Mouse (Mus musculus): Measurements from ENCODE around the gene Pex10. TPM values are rescaled to one million over a fixed set of nuclear protein-coding genes. Genes with fewer than 3 reads are reported as not detected.

The Pex10 gene
- polyA plus RNA-seq, 1 experiment from 2014 or later, result 4.2 TPM

GRCm38 (mm10) chr4:155085206-155086107, 18.6 kb downstream of the Pex10 start:
- DNase-seq (ENCODE audit: low spot score) (no peak), ATAC-seq (no peak)
- H3K36me3 ChIP-seq (ENCODE audit: control insufficient read depth, insufficient read depth, low read length), result peaks cover 39% of the 10 kb centered on the region
- H3K27me3 ChIP-seq (replicated peaks; ENCODE audit: control insufficient read depth, insufficient read depth, low read length), result no peaks in the 10 kb centered on the region
- peak overlapping the region; percentile 87 for H3K9ac ChIP-seq (ENCODE audit: low read length)
- no peaks in the 10 kb centered on the region for H3K9me3 ChIP-seq (replicated peaks; ENCODE audit: control insufficient read depth, low read length)
- H3K4me3 ChIP-seq (ENCODE audit: low read depth, low read length), result peak overlapping the region; percentile 88
- 7% methylated on average over 29 of the region's 35 CpGs for WGBS
- peak overlapping the region; percentile 90 for H3K27ac ChIP-seq (ENCODE audit: low read depth, low read length)
- H3K4me2 ChIP-seq (ENCODE audit: low read length), result peak overlapping the region; percentile 94
- H3K4me1 ChIP-seq (ENCODE audit: control insufficient read depth, insufficient read depth, low read length), result peaks cover 11% of the 10 kb centered on the region

GRCm38 (mm10) chr4:155086108-155087024, 19.6 kb downstream of the Pex10 start, which contains the start of the genes Rer1 and Morn1:
Gene Rer1, minus strand, starts transcription at chr4:155086382.
Gene Morn1, plus strand, starts transcription at chr4:155086577.
- peak within 1 kb of the TSS; percentile 88 for H3K4me3 ChIP-seq (ENCODE audit: low read depth, low read length)
- H3K9ac ChIP-seq (ENCODE audit: low read length), result peak within 1 kb of the TSS; percentile 87
- H3K4me2 ChIP-seq (ENCODE audit: low read length), result peak within 1 kb of the TSS; percentile 94
- ATAC-seq, result peak; percentile 98
- under 1% methylated on average over 67 of the region's 85 CpGs for WGBS
- H3K4me1 ChIP-seq (ENCODE audit: control insufficient read depth, insufficient read depth, low read length), result peaks cover 11% of the 10 kb centered on the region
- no peaks in the 10 kb centered on the region for H3K9me3 ChIP-seq (replicated peaks; ENCODE audit: control insufficient read depth, low read length)
- H3K27me3 ChIP-seq (replicated peaks; ENCODE audit: control insufficient read depth, insufficient read depth, low read length), result no peaks in the 10 kb centered on the region
- peaks cover 33% of the 10 kb centered on the region for H3K36me3 ChIP-seq (ENCODE audit: control insufficient read depth, insufficient read depth, low read length)
- peak within 1 kb of the TSS; percentile 90 for H3K27ac ChIP-seq (ENCODE audit: low read depth, low read length)
- peak; percentile 100 for DNase-seq (ENCODE audit: low spot score)

GRCm38 (mm10) chr4:155089241-155089640, 22.4 kb downstream of the Pex10 start:
- Histone ChIP-seq H3K9ac (ENCODE audit: low read length) (no peak overlapping the region), H3K27ac (ENCODE audit: low read depth, low read length) (no peak overlapping the region), H3K9me3 (replicated peaks; ENCODE audit: control insufficient read depth, low read length) (no peaks in the 10 kb centered on the region), H3K4me2 (ENCODE audit: low read length) (no peak overlapping the region), H3K4me3 (ENCODE audit: low read depth, low read length) (no peak overlapping the region), H3K27me3 (replicated peaks; ENCODE audit: control insufficient read depth, insufficient read depth, low read length) (no peaks in the 10 kb centered on the region), H3K36me3 (ENCODE audit: control insufficient read depth, insufficient read depth, low read length) (peaks cover 10% of the 10 kb centered on the region), H3K4me1 (ENCODE audit: control insufficient read depth, insufficient read depth, low read length) (peaks cover 11% of the 10 kb centered on the region)
- 92% methylated on average over 5 of the region's 5 CpGs for WGBS
- ATAC-seq, result no peak
- DNase-seq (ENCODE audit: low spot score), result no peak

GRCm38 (mm10) chr4:155090147-155090546, 23.3 kb downstream of the Pex10 start:
- H3K4me2 ChIP-seq (ENCODE audit: low read length), result no peak overlapping the region
- no peak overlapping the region for H3K27ac ChIP-seq (ENCODE audit: low read depth, low read length)
- no peak for ATAC-seq
- H3K4me1 ChIP-seq (ENCODE audit: control insufficient read depth, insufficient read depth, low read length), result peaks cover 6% of the 10 kb centered on the region
- H3K9me3 ChIP-seq (replicated peaks; ENCODE audit: control insufficient read depth, low read length), result no peaks in the 10 kb centered on the region
- H3K9ac ChIP-seq (ENCODE audit: low read length), result no peak overlapping the region
- no peak overlapping the region for H3K4me3 ChIP-seq (ENCODE audit: low read depth, low read length)
- H3K27me3 ChIP-seq (replicated peaks; ENCODE audit: control insufficient read depth, insufficient read depth, low read length), result no peaks in the 10 kb centered on the region
- peaks cover 10% of the 10 kb centered on the region for H3K36me3 ChIP-seq (ENCODE audit: control insufficient read depth, insufficient read depth, low read length)
- DNase-seq (ENCODE audit: low spot score), result no peak
- WGBS, result 91% methylated on average over 4 of the region's 4 CpGs

- Histone ChIP-seq H3K4me1 (ENCODE audit: control insufficient read depth, insufficient read depth, low read length) (peaks cover 6% of the 10 kb centered on the region; the same call in 1 of the 2 replicates), H3K27ac (ENCODE audit: low read depth, low read length) (no peak overlapping the region), H3K27me3 (replicated peaks; ENCODE audit: control insufficient read depth, insufficient read depth, low read length) (no peaks in the 10 kb centered on the region), H3K4me2 (ENCODE audit: low read length) (no peak overlapping the region), H3K9me3 (replicated peaks; ENCODE audit: control insufficient read depth, low read length) (no peaks in the 10 kb centered on the region), H3K36me3 (ENCODE audit: control insufficient read depth, insufficient read depth, low read length) (peaks cover 10% of the 10 kb centered on the region), H3K4me3 (ENCODE audit: low read depth, low read length) (no peak overlapping the region), H3K9ac (ENCODE audit: low read length) (no peak overlapping the region)
- DNase-seq (ENCODE audit: low spot score) (no peak), ATAC-seq (no peak)
- WGBS, result 93% methylated on average over 13 of the region's 13 CpGs
Measured at GRCm38 (mm10) chr4:155090688-155091449, 24.1 kb downstream of the Pex10 start.

GRCm38 (mm10) chr4:155092718-155093430, 26.1 kb downstream of the Pex10 start:
- no peak for DNase-seq (ENCODE audit: low spot score)
- H3K27me3 ChIP-seq (replicated peaks; ENCODE audit: control insufficient read depth, insufficient read depth, low read length), result no peaks in the 10 kb centered on the region
- 94% methylated on average over 19 of the region's 19 CpGs for WGBS
- H3K9ac ChIP-seq (ENCODE audit: low read length), result no peak overlapping the region
- peaks cover 10% of the 10 kb centered on the region for H3K36me3 ChIP-seq (ENCODE audit: control insufficient read depth, insufficient read depth, low read length)
- no peak overlapping the region for H3K27ac ChIP-seq (ENCODE audit: low read depth, low read length)
- no peaks in the 10 kb centered on the region for H3K9me3 ChIP-seq (replicated peaks; ENCODE audit: control insufficient read depth, low read length)
- no peak overlapping the region for H3K4me2 ChIP-seq (ENCODE audit: low read length)
- no peak for ATAC-seq
- H3K4me3 ChIP-seq (ENCODE audit: low read depth, low read length), result no peak overlapping the region
- no peaks in the 10 kb centered on the region for H3K4me1 ChIP-seq (ENCODE audit: control insufficient read depth, insufficient read depth, low read length)

- no peak for DNase-seq (ENCODE audit: low spot score)
- Histone ChIP-seq H3K9me3 (replicated peaks; ENCODE audit: control insufficient read depth, low read length) (no peaks in the 10 kb centered on the region), H3K27ac (ENCODE audit: low read depth, low read length) (no peak overlapping the region), H3K36me3 (ENCODE audit: control insufficient read depth, insufficient read depth, low read length) (peaks cover 10% of the 10 kb centered on the region), H3K4me2 (ENCODE audit: low read length) (no peak overlapping the region), H3K9ac (ENCODE audit: low read length) (no peak overlapping the region), H3K4me3 (ENCODE audit: low read depth, low read length) (no peak overlapping the region), H3K4me1 (ENCODE audit: control insufficient read depth, insufficient read depth, low read length) (no peaks in the 10 kb centered on the region), H3K27me3 (replicated peaks; ENCODE audit: control insufficient read depth, insufficient read depth, low read length) (no peaks in the 10 kb centered on the region)
- ATAC-seq, result no peak
- WGBS, result 88% methylated on average over 7 of the region's 7 CpGs
Measured at GRCm38 (mm10) chr4:155093431-155094149, 26.8 kb downstream of the Pex10 start.

Measured in forebrain, embryonic 14.5 days (tissue).